Mouse (Mus musculus): ENCODE data around the gene Calr4.

- TF ChIP-seq CTCF (IDR thresholded peaks at IDR 0.05; ENCODE audit: low read depth, low read length) (no peak), POLR2A (IDR thresholded peaks at IDR 0.05; ENCODE audit: borderline replicate concordance, low read depth, low read length) (no peak)
These were observed 33.2 kb downstream of the Calr4 start for GRCm38 (mm10) chr4:109267452-109267851.
